Comparison of ENCODE assay signal across 12 mouse cellular contexts in the genomic region with DNA sequence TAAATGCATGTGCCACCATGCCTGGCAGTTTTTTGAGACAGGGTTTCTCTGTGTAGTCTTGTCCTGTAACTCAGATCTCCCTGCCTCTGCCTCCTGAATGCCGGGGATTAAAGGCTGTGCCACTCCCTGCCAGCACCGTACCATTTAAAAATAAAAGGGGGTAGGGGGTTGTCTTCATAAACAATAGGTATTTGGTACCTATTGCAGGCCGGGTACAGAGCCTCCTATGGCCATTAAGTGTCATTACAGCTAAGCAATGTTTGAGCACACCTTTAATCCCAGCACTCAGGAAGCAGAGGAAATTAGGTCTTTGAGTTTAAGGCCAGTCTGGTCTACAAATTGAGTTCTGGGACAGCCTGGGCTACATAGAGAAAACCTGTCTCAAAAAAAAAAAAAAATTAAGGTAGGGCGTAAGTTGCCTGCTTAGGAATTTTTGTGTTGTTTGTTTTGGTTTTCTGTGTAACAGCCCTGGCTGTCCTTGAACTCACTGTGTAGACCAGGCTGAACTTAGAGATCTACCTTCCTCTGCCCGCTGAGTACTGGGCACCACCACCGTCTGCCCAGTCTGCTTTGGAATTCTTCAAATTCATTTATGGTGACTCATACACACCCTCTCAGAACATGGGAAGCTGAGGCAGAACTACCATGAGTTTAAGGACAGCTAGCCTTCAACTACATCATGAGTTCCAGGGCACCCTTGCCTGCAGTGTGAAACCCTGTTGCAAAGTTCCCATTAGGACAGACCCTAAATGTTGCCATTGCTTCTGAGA. TPM values are rescaled to one million over a fixed set of nuclear protein-coding genes. Genes with fewer than 3 reads are reported as not detected.
A peak's percentile ranks its signal among the peaks of the same experiment; 100 is the strongest.
DNase-seq lines count a peak whose midpoint lies in the region; ATAC-seq and TF ChIP-seq lines count a peak whose summit lies in the region.
"Had no signal": no experiment of that assay in that cellular context is flagged by ENCODE, and none has a peak within 500 bp of the region (broad histone marks: within the 10 kb centered on the region; RNA-seq: fewer than 3 reads in every experiment).

No protein-coding gene starts in this region.

- no peak overlapping the region for H3K9ac ChIP-seq in hindbrain, postnatal 0 days (replicated peaks; ENCODE audit: low read length)
- H3K9ac ChIP-seq: midbrain, embryonic 12.5 days; neural tube, embryonic 15.5 days had no signal

- no peaks in the 10 kb centered on the region for H3K27me3 ChIP-seq in hindbrain, postnatal 0 days (ENCODE audit: insufficient read depth, low read length)
- no peaks in the 10 kb centered on the region; the same call in 1 of the 2 replicates for H3K27me3 ChIP-seq in hindbrain, embryonic 10.5 days (ENCODE audit: insufficient read depth, poor library complexity, severe bottlenecking)
- H3K27me3 ChIP-seq: neural tube, embryonic 15.5 days had no signal

- ATAC-seq in hindbrain, postnatal 0 days, result no peak
- no peak for ATAC-seq in frontal cortex, adult (ENCODE audit: low TSS enrichment)

- no peak for DNase-seq in hindbrain, postnatal 0 days (ENCODE audit: low spot score)
- no peak for DNase-seq in hindbrain, embryonic 10.5 days (ENCODE audit: low spot score)
- peak; percentile 32 for DNase-seq in thymus, postnatal 0 days (ENCODE audit: low spot score)
- DNase-seq in thymus, postnatal 25 days, result no peak
- no peak for DNase-seq in gastrocnemius, postnatal 25 days
- DNase-seq in ovary, postnatal 36 days (ENCODE audit: low spot score), result no peak
- DNase-seq: adrenal gland, postnatal 10 days; kidney, postnatal 10 days had no signal

- TF ChIP-seq POLR2A in cortical plate, adult 2 months (IDR thresholded peaks at IDR 0.05; ENCODE audit: extremely low read depth, insufficient read depth, low read length), result no peak

- no peaks in the 10 kb centered on the region for H3K9me3 ChIP-seq in hindbrain, postnatal 0 days (ENCODE audit: low read length)
- no peaks in the 10 kb centered on the region for H3K9me3 ChIP-seq in hindbrain, embryonic 10.5 days
- H3K9me3 ChIP-seq: midbrain, embryonic 12.5 days; neural tube, embryonic 15.5 days had no signal

- whole genome bisulfite sequencing in hindbrain, postnatal 0 days, result 37% methylated on average over 6 of the region's 6 CpGs
- 52% methylated on average over 6 of the region's 6 CpGs for WGBS in hindbrain, embryonic 10.5 days

- H3K4me1 ChIP-seq in hindbrain, postnatal 0 days (ENCODE audit: insufficient read depth, low read length), result no peaks in the 10 kb centered on the region; the same call in 1 of the 2 replicates
- H3K4me1 ChIP-seq in hindbrain, embryonic 10.5 days (replicated peaks), result peaks cover 14% of the 10 kb centered on the region
- H3K4me1 ChIP-seq in cortical plate, adult 2 months (ENCODE audit: control insufficient read depth, insufficient read depth, low read length), result no peaks in the 10 kb centered on the region; the same call in 1 of the 2 replicates

- TF ChIP-seq CTCF in hindbrain, postnatal 0 days (IDR thresholded peaks at IDR 0.05; ENCODE audit: low read depth), result peak; percentile 59
- 0 out of 2 replicates have a peak, but pooled peaks have one; percentile 6 for TF ChIP-seq CTCF in cortical plate, adult 2 months (IDR thresholded peaks at IDR 0.05; ENCODE audit: extremely low read depth, insufficient read depth, low read length)

- H3K27ac ChIP-seq in hindbrain, postnatal 0 days, result no peak overlapping the region
- no peak overlapping the region for H3K27ac ChIP-seq in hindbrain, embryonic 10.5 days
- H3K27ac ChIP-seq in cortical plate, adult 2 months (ENCODE audit: insufficient read depth, low read length), result no peak overlapping the region
- H3K27ac ChIP-seq: midbrain, embryonic 12.5 days; neural tube, embryonic 15.5 days had no signal

- H3K4me2 ChIP-seq in hindbrain, postnatal 0 days (ENCODE audit: low read depth, low read length), result no peak overlapping the region
- H3K4me2 ChIP-seq: midbrain, embryonic 12.5 days; neural tube, embryonic 15.5 days had no signal

- no peaks in the 10 kb centered on the region for H3K36me3 ChIP-seq in hindbrain, postnatal 0 days (ENCODE audit: insufficient read depth, low read length)
- H3K36me3 ChIP-seq in hindbrain, embryonic 10.5 days, result peaks cover 4% of the 10 kb centered on the region; the same call in 1 of the 2 replicates
- H3K36me3 ChIP-seq: midbrain, embryonic 12.5 days; neural tube, embryonic 15.5 days had no signal

- H3K4me3 ChIP-seq in hindbrain, postnatal 0 days (ENCODE audit: low read length), result no peak overlapping the region
- no peak overlapping the region for H3K4me3 ChIP-seq in hindbrain, embryonic 10.5 days
- H3K4me3 ChIP-seq in cortical plate, adult 2 months (ENCODE audit: insufficient read depth, low read length), result no peak overlapping the region
- H3K4me3 ChIP-seq: midbrain, embryonic 12.5 days; neural tube, embryonic 15.5 days had no signal

RNA-seq across cellular contexts. Expression of a gene that starts 3.5 kb away (rescaled TPM):
- total RNA-seq in hindbrain, postnatal 0 days (2014; rRNA removed), result 87.4 and 87.7 TPM in 2 replicates
- polyA plus RNA-seq in hindbrain, postnatal 0 days (2015; fragmentation: Nextera tagmentation; extraction: Ambion mirVana), result 64.5 and 66.5 TPM in 2 replicates
- polyA plus RNA-seq in hindbrain, embryonic 10.5 days (2016; fragmentation: Nextera tagmentation; extraction: Ambion mirVana), result 27.3 and 36.7 TPM in 2 replicates
- 13.6 and 15.4 TPM in 2 replicates for polyA plus RNA-seq in thymus, postnatal 0 days (2015; fragmentation: Nextera tagmentation; extraction: Ambion mirVana)
- polyA plus RNA-seq in cortical plate, adult 2 months (2012; rRNA removed), result 50.8 and 51.9 TPM in 2 replicates
- 1 to 10 TPM; 3.3 to 3.4 TPM for total RNA-seq in gastrocnemius, postnatal 25 days (2021)

RNA-seq across cellular contexts. Expression of a gene that starts 5.0 kb away (rescaled TPM):
- 149 and 188 TPM in 2 replicates for total RNA-seq in hindbrain, postnatal 0 days (2014; rRNA removed)
- polyA plus RNA-seq in hindbrain, postnatal 0 days (2015; fragmentation: Nextera tagmentation; extraction: Ambion mirVana), result 332 and 334 TPM in 2 replicates
- 607 and 799 TPM in 2 replicates for polyA plus RNA-seq in hindbrain, embryonic 10.5 days (2016; fragmentation: Nextera tagmentation; extraction: Ambion mirVana)
- 418 and 429 TPM in 2 replicates for polyA plus RNA-seq in thymus, postnatal 0 days (2015; fragmentation: Nextera tagmentation; extraction: Ambion mirVana)
- polyA plus RNA-seq in cortical plate, adult 2 months (2012; rRNA removed), result 153 and 167 TPM in 2 replicates
- total RNA-seq in gastrocnemius, postnatal 25 days (2021), result 10 to 100 TPM; 75.4 to 85.1 TPM

RNA-seq across cellular contexts. Expression of a gene that starts 25.3 kb away (rescaled TPM):
- total RNA-seq in hindbrain, postnatal 0 days (2014; rRNA removed), result 1.2 and 4.5 TPM in 2 replicates
- 0.99 and 1.0 TPM in 2 replicates for polyA plus RNA-seq in hindbrain, postnatal 0 days (2015; fragmentation: Nextera tagmentation; extraction: Ambion mirVana)
- polyA plus RNA-seq in hindbrain, embryonic 10.5 days (2016; fragmentation: Nextera tagmentation; extraction: Ambion mirVana), result 9.7 TPM in 2 replicates
- 3.5 and 3.7 TPM in 2 replicates for polyA plus RNA-seq in thymus, postnatal 0 days (2015; fragmentation: Nextera tagmentation; extraction: Ambion mirVana)
- 2.2 and 2.4 TPM in 2 replicates for polyA plus RNA-seq in cortical plate, adult 2 months (2012; rRNA removed)
- total RNA-seq in gastrocnemius, postnatal 25 days (2021), result 1 to 10 TPM; 3.8 to 5.4 TPM

RNA-seq across cellular contexts. Expression of a gene that starts 41.3 kb away (rescaled TPM):
- total RNA-seq in hindbrain, postnatal 0 days (2014; rRNA removed), result 25.4 and 35.0 TPM in 2 replicates
- polyA plus RNA-seq in hindbrain, postnatal 0 days (2015; fragmentation: Nextera tagmentation; extraction: Ambion mirVana), result 30.2 and 32.2 TPM in 2 replicates
- 37.6 and 41.5 TPM in 2 replicates for polyA plus RNA-seq in hindbrain, embryonic 10.5 days (2016; fragmentation: Nextera tagmentation; extraction: Ambion mirVana)
- polyA plus RNA-seq in thymus, postnatal 0 days (2015; fragmentation: Nextera tagmentation; extraction: Ambion mirVana), result 28.8 and 29.5 TPM in 2 replicates
- polyA plus RNA-seq in cortical plate, adult 2 months (2012; rRNA removed), result 18.9 and 19.5 TPM in 2 replicates
- total RNA-seq in gastrocnemius, postnatal 25 days (2021), result 1 to 10 TPM; 2.4 to 3.1 TPM
